Mouse (Mus musculus): ENCODE results near the gene Adcy9.
"Not testable (repeated sequence)": the region's sequence is repeated elsewhere in the genome, so short reads cannot be mapped to it uniquely, and the experiment has no call there.

The Adcy9 gene

GRCm38 (mm10) chr16:4381487-4381886 lies 38.8 kb downstream of the Adcy9 start:
- DNase-seq, result no peak

GRCm38 (mm10) chr16:4378788-4379187 lies 41.5 kb downstream of the Adcy9 start:
- DNase-seq, result no peak

GRCm38 (mm10) chr16:4377556-4377955 lies 42.7 kb downstream of the Adcy9 start:
- no peak for DNase-seq

DNA sequence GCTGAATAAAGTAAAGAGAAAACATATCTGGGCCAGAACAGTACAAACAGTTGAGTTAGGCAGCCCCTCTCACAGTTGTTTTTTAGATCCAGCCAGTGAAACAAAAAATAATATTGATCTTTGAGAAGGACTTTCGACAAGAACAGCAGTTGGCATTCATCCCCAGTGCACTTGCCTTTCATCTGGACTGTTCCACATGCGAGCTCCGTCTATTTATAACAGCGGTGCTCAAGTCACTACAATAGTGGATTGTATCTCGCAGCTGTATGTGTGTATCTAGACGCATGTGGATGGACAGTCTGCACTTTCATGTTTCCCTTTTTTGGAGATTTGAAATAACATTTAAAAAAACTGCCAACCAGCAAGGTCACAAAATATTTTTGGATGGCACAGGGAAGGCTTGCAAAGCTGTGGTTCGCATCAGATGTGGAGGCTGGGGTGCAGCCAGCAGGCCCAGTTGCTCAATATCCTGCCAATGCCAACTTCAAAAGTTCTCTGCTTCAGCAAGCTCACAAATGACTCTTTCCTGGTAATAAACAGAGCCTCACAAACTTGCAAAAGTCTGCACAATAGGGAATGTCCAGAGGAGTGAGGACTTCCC lies 45.4 kb downstream of the Adcy9 start:
- DNase-seq, result no peak

DNA sequence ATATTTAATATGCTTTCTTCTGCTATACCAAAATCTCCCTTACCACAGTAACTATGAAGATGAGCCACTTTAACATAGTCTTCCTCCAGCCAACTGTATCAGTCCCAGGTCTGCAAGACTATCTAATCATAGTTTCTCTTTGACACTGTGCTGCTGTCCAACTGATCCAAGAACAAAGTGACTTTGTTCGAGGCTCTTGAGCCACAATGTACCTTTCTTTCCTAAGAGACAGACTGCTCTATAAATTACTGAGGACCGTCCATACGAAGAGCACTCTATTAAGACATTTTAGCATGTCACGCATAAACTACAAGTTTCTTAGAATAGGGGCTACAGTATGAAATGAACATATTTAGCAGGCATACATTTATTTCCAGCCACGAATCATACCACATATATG lies 46.0 kb downstream of the Adcy9 start:
- no peak for DNase-seq

DNA sequence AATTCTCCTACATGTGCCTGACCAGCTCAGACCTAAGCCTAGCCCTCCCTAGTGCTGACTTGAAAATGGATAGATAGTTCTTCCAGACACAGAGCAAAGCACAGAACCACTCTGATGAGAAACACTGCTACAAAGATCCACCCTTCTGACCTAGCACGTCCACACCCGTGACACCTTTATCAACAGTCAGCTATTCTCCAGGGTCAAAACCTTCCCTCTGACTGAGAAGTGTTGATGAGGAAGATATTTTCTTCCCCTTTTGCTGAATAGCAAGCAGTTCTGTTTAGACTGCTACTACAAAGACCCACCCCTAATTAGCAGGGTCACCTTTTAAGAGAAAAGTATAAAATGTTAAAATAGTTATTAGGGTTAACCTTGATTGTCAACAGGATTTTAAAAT lies 49.3 kb downstream of the Adcy9 start:
- no peak for DNase-seq

- DNase-seq, result no peak
Observed at GRCm38 (mm10) chr16:4370141-4370541, 50.2 kb downstream of the Adcy9 start.

GRCm38 (mm10) chr16:4367930-4368329 lies 52.4 kb downstream of the Adcy9 start:
- no peak for DNase-seq

GRCm38 (mm10) chr16:4367291-4367690 lies 53.0 kb downstream of the Adcy9 start:
- DNase-seq, result no peak

DNA sequence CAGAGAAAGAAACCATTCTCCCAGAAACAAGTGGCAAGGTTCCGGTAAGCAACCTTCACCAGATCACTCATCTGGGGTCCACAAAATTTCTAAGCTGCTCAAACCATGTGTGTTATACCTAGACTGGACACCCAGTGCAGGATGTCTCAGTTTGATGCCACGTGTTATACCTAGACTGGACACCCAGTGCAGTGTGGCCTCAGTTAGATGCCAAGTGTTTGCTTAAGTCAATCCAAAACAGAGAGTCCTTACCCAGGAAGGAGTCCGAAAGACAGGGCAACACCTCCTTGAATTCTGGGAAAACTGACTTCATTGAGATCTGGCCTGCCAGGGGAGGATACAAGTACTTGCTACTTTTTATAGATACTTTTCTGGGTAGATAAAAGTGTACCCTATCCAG lies 53.6 kb downstream of the Adcy9 start:
- DNase-seq, result no peak

GRCm38 (mm10) chr16:4363341-4364116 lies 56.8 kb downstream of the Adcy9 start:
- DNase-seq, result no peak

DNA sequence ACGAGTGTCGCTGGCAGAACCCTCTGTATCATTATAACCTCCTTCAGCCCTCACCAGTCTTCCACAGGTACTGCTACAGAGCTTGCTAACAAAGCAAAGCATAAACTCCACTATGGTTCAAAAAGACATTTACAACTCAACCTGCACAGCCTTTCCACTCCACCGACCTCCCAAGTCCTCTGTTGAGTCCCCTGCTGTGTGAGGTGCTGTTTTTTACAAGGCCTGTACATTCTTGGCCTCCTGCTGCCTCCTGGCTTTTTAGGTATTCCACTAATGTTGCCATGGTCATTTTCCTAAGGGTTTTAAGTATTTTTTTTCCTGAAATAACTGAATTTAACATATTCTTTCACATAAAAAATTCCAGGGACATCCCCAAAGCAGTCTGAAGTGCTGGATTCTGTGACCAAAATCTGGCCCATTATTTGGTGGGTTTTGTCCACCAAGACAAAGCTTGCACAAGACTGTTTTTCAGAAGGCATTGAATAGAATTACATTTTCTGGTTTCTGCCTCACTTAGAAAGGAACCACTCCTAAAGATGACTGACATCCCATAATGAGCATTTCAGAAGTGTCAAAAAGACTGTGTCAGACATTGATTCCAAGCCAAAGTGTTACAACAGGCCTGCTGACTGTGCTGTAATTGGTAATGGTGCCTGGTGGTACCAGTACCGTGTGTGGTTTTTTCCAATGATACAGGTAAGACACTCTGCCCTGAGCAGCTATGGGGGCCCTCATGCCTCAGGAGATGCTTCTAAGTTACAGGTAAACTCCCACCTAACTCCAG lies 64.8 kb downstream of the Adcy9 start:
- no peak for DNase-seq

GRCm38 (mm10) chr16:4342579-4342978 lies 77.7 kb downstream of the Adcy9 start:
- no peak for DNase-seq

DNA sequence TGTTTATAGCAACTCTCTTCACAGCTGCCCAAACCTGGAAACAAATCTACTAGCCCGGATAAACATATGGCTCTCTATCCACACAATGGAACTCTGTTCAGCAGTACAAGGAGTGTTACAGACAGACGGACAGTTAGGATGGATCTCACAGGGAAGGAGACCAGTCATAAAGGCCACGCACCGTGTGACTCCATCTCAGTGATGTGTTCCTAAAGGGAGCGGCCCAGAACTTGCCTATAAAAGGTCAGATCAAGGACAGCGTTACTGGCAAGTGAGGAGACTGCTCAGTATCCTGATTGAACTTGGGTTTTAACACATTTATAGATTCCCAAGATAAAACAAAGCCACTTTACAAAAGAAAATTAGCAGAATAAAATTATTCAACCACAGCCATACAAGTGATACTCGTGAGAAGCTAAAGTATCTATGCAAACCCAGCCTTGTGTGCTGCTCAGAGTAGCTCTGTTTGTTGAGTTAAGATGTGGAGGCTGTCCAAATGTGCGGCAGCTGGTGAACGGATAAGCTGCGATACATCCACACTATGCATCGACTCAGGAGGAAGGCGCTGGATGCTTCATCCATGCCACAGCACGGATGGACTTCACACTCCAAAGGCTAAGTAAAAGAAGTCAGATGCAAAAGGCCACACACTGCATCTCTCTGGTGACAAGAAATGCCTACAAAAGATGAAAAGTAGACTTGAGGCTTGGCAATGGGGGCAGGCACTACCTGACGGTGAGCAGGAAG lies 78.8 kb downstream of the Adcy9 start:
- DNase-seq, result no peak

DNA sequence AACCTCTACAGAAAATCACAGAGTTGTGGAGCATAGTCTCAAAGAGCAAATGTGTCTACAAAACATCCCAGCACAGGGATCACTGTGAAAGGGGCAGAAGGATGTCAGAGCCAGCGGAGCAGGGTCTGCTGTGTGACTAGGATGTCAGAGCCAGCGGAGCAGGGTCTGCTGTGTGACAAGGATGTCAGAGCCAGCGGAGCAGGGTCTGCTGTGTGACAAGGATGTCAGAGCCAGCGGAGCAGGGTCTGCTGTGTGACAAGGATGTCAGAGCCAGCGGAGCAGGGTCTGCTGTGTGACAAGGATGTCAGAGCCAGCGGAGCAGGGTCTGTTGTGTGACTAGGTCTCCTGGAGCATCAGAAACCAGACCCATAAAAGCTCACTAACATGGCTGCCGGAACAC lies 81.1 kb downstream of the Adcy9 start:
- not testable (repeated sequence) for DNase-seq

- no peak for DNase-seq
Observed at GRCm38 (mm10) chr16:4337269-4337668, 83.0 kb downstream of the Adcy9 start.

- no peak for DNase-seq
Observed at GRCm38 (mm10) chr16:4333788-4334187, 86.5 kb downstream of the Adcy9 start.

DNA sequence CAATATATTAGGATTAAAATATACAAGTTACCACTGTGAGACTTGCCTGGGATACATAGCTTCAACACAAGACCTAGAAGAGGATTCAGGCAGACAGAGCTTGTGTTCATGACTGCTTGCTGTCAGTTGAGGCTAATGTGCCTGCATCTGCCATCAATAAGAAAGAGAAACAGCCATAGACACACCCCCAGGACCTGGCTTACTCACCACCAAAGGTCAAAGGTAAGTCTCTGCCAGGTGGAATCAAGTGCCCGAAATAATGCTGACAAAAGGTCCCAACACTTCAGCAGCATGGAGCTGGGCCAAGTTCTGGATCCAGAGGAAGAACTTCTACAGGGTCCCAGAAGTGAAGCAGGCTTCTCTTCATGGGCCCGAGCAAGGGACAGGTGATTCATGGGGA lies 86.9 kb downstream of the Adcy9 start:
- no peak for DNase-seq

- DNase-seq, result no peak
Observed at GRCm38 (mm10) chr16:4327081-4327480, 93.2 kb downstream of the Adcy9 start.

- no peak for DNase-seq
Observed at GRCm38 (mm10) chr16:4325801-4326200, 94.5 kb downstream of the Adcy9 start.

GRCm38 (mm10) chr16:4324967-4325366 lies 95.3 kb downstream of the Adcy9 start:
- DNase-seq, result no peak

- DNase-seq, result no peak
Observed at GRCm38 (mm10) chr16:4320856-4321255, 99.4 kb downstream of the Adcy9 start.

DNA sequence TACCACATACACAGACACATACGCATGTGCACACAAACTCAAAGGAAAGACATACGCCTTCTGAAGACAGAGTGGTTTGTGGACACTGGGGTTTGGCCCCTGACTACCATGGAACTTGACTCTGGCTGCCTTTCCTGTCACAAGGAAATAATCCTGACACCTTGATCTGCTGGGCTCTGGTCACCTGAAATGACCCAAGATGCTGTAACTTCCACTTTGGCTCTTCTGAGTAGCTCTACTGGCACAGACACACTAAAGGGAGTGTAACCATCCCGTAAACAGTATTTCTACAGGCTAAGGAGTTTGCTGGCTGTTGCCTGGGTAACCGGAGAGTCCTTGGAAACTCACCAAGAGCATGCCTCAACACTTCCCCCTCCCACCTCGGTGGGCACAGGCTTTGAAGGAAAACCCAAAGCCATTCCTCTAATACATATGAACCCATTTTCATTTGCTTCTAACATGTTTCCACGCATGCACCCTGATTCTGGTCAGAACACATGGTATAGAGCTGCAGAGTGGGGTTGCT lies 102.2 kb downstream of the Adcy9 start:
- no peak for DNase-seq

All from thymus, postnatal 25 days (tissue).